Mouse (Mus musculus): ENCODE results near the gene Gm20671. TPM values are rescaled to one million over a fixed set of nuclear protein-coding genes. Genes with fewer than 3 reads are reported as not detected.

The Gm20671 gene
- polyA plus RNA-seq, 1 experiment from 2014 or later = not detected

Other genes starting within 250 kb of the Gm20671 start
- gene Yes1, start 215.9 kb downstream of the Gm20671 start, polyA plus RNA-seq (2015; fragmentation: Nextera tagmentation; extraction: Ambion mirVana) = 40.4 and 42.4 TPM in 2 replicates
- 65.1 and 67.0 TPM in 2 replicates for gene Pisd, start 41.5 kb downstream of the Gm20671 start, polyA plus RNA-seq (2015; fragmentation: Nextera tagmentation; extraction: Ambion mirVana)
- 9.7 and 13.2 TPM in 2 replicates for gene Prr14l, start 27.1 kb upstream of the Gm20671 start, polyA plus RNA-seq (2015; fragmentation: Nextera tagmentation; extraction: Ambion mirVana)
- gene Depdc5, start 36.6 kb upstream of the Gm20671 start, polyA plus RNA-seq (2015; fragmentation: Nextera tagmentation; extraction: Ambion mirVana) = 20.5 and 23.8 TPM in 2 replicates
- 415 and 417 TPM in 2 replicates for gene Ywhah, start 191.7 kb upstream of the Gm20671 start, polyA plus RNA-seq (2015; fragmentation: Nextera tagmentation; extraction: Ambion mirVana)

All from lung, embryonic 16.5 days (tissue).